Mouse (Mus musculus) erythroblast, adult 5-6 weeks (primary cell): ENCODE measurements around the gene Kif12. TPM values are rescaled to one million over a fixed set of nuclear protein-coding genes. Genes with fewer than 3 reads are reported as not detected.

Experiments
- ATAC-seq: replicated peaks from 2 replicates; pipeline ENCODE4 v1.8.0; 2016; ENCODE audit warnings: moderate number of reproducible peaks, mild to moderate bottlenecking, moderate TSS enrichment, inconsistent platforms; ENCODE audit not compliant: poor library complexity, low FRiP score, severe bottlenecking
- total RNA-seq, 2 experiments: library from RNA; stranded (forward) in 1 of 2; stranded (reverse) in 1 of 2; fragments of 150-400 nt in 1 of 2; fragments of 200-764, 138-1000 nt in 1 of 2; gene quantifications; 2 replicates each; pipeline versions ENCODE4 v1.2.3 to v1.2.4; 2015 to 2017; ENCODE audit warnings: low replicate concordance in 2 of 2

The Kif12 gene
- total RNA-seq (2015; ENCODE audit: low replicate concordance) (not detected in 2 replicates), total RNA-seq (2017; ENCODE audit: low replicate concordance) (not detected in 2 replicates)

GRCm38 (mm10) chr4:63171969-63172685, at the start of gene Kif12:
Kif12 (minus strand) TSS chr4:63172131.
- ATAC-seq: no peak

DNA sequence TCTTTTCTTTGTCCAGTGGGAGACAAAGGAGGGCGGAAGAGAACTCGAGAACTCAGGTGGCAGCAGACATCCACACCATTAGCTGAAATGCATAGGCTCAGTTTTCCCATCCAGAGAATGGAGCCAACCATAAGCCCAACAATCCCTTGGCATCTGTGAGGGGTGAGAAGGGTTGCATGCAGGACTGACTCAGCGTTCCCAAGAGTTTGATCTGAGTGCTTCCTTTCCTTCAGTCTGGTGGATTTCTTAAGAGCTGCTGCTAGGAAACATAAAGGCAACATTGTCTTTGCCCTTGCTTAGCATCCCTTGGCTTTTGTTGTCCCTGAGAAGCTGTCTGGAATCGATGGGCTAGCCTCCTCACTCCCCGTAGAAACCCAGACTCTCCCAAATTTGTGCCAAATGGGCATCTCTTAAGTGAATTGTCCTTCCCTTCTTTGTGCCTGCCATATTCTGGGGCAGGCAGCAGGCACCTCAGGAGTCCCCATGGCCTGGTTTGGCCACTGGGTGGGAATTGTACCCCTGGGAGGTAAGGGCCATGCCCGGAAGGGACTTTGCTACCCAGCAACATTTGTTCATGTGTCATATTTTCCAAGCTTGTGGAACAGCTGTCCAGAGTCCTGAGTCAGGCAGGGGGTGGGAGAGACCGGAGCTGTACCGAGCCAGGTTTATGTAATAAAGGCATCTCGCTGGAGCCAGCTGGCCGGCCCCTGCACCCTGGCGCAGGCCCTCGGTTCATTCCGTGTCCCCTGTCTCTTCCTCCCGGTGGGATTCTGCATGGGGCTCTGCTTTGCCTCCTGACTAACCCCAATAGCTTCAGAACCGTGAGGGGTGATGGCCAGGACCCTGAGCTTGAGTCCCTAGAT, 49.4 kb upstream of the Kif12 start:
- ATAC-seq: no peak

- ATAC-seq: no peak
Measured at GRCm38 (mm10) chr4:63219635-63220034, 47.7 kb upstream of the Kif12 start.

DNA sequence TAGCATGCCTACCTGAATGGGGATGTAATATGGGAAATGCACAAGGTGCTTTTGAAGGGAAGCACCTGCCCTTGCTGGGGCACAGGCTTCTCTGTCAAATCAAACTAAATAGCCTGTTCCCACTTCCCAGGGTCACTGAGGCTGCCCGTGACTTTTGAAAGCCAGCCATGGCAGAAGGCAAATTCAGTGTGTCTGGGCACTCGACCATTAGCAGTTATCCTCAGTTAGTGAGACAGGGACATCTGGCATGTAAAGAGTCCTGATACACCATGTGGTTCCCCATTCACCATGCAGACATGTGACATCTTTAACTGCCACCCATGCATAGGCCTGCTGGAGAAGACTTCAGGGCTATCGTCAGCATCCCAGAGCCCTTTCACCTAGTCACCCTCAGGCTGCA, 47.1 kb upstream of the Kif12 start:
- no peak for ATAC-seq

DNA sequence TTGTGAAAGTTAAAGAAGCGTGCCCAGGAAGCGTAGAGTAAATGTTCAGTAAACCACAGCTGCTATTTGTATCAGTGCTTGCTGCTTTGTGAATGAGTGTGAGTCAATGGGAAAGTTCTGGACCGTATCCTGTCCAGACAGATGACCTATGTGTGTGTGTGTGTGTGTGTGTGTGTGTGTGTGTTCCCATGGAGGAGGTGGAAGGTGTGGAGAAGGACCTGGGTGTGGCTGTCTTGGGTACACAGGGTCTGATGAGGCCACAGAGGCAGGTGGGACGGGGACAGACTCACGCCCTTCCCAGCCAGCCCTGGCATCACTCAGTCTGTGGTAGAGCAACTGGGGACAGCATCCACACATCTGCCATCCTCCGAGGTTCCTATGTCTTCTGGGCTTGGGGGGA, 45.6 kb upstream of the Kif12 start:
- no peak for ATAC-seq

- ATAC-seq: no peak
Measured at GRCm38 (mm10) chr4:63216566-63216965, 44.6 kb upstream of the Kif12 start.

GRCm38 (mm10) chr4:63215993-63216531, 44.1 kb upstream of the Kif12 start:
- no peak for ATAC-seq

DNA sequence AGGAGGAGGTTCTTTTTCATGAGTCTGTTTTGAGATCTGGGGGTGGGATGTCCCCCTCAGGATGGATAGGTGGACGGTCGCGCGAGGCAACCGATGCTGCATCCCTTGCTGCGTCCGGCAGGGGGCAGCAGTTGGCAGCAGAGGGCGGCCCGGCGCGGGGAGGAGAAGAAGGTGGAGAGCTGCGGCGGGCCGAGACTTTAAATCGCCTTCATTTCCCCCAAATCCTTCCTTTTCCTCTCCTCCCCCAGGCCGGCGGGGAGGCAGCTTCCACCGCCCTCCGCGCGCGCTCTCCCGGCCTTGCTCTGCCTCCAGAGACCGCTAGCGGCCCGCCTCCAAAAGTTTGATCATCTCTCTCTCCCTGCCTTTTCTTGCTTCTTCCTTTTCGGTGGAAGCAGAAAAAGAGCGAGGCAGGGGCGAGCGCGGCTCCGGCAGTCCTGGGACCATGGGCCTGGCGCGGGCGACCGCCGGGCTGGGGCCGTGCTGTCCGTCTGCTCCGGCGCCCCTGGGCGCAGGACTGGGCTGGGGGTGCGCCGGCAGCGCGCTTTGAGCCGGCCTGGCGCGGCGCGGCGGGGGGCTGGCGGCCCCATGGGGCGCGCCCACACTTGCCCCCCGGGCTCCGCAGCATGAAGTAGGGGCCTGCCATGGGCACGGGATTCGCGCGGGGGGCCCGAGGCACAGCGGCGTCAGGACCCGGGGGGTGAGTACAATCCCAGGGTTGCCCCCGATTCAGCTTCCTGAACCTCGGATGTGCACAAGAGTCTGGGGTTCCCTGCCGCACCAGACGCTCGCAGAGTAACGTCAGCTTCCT, 43.5 kb upstream of the Kif12 start:
- no peak for ATAC-seq

DNA sequence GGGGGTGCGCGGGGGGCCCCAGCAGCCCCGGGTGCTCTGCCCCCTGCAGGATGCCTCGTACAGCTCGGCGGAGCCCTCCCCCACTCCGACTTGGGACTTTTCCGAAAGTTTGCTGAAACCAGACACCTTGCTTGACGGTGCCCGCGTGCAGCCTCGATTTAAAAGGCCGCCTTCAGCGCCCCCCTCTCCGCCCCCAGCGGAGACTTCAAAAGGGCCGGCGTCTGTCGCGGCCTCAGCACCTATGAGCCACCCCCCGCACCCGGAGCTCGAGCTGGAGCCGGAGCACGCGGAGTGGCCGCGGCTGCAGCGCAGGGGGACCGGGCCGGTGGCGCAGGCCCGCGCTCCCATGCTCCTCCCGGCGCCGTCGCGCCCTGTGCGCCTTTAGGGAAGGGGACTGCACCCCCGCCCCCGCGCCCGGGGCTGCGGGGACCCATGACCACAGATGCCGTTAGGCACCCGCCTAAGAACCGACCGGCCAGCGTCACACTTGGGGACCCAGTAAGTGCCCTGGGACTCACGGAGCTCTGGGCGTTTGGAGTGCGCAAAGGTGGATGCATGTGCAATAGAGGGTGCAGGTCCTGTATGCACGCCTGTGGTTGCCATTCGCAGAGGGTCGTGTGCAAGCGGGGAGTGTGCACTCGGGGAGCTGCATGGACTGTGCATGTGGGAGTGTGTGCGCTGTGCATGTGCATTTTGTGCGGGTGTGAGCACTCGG, 42.1 kb upstream of the Kif12 start, which contains the start of gene Col27a1:
Gene Col27a1, plus strand, starts transcription at position 98 of the 715 bp plus-strand sequence.
- ATAC-seq: no peak

GRCm38 (mm10) chr4:63205583-63205982, 33.7 kb upstream of the Kif12 start:
- ATAC-seq: no peak

DNA sequence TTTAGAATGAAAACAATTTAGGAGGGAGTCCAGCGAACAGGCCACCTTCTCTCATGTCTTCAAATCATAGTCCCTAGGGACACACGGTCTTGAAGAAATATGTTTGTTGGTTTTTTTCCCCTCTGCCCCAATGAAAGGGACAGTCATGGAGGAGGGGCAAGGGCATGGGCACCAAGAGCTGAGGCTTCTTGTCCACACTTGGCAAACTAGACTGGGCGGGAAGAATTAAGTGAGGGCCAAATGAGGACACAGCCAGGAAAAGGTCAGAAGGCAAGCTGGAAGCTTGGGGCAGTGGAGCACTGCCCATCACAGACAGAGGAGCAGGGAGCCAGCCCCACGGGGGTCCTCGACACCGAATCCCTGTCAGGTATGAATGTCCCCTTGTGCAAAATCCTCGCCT, 31.9 kb upstream of the Kif12 start:
- no peak for ATAC-seq

- ATAC-seq: no peak
Measured at GRCm38 (mm10) chr4:63199366-63199765, 27.4 kb upstream of the Kif12 start.

DNA sequence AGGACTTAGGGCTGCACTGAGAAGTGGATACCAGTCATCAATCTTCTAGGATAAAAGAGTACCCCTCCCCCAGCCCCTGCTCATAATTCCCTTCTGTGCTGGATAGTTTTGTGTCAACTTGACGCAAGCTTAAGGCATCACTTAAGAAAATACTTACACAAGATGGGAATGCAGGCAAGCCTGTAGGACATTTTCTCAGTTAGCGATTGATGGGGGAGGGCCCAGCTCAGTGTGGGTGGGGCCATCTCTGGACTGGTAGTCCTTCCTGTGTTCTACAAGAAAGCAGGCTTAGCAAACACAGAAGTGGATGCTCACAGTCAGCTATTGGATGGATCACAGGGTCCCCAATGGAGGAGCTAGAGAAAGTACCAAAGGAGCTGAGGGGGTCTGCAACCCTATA, 22.4 kb upstream of the Kif12 start:
- ATAC-seq: no peak

DNA sequence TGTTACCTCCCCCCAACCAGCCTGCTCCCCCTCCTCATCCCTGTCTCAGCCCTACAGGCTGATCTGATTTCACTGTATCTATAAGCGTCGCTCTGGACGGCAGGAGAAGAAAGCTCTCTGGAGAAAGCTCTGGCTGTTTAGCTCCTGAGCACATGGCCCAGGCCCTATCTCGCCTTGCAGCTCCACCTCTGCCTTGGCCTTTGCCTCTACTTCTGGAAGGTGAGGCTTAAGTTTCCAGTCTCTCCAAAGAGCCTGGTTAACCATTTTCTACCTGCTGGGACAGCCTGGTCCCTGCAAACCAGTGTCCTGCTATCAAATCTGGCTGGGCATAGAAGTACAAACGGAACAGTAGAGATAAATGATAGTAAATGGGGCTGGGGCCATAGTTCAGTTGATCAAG, 19.7 kb upstream of the Kif12 start:
- ATAC-seq: no peak

DNA sequence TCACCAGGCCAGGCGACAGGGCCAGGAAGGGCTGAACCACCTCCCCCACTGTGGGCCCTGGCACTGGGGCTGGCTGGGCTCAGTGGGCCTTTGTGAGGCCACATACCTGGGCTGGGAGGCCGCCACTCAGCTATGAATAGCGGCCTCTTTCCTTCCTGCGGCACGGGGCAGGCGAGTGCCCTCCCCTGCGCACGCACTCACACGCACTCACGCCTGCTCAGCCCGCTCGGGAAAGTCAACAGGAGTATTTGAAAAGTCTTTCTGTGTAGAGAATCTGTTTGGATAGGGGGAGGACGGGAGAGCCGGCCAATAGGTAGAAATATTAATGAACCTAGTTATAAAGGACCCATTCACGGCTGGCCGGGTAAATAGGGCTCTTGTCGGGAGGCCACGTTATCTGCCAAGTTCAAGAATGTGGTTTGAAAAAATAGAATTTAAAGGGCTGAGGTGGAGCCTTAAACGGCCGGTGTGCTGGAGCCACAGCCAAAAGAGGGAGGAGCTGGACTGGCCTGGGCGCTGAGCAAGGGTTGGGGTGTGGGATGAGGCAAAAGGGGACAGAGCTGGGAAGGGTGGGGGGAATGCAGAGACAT, 14.4 kb upstream of the Kif12 start:
- ATAC-seq: no peak

DNA sequence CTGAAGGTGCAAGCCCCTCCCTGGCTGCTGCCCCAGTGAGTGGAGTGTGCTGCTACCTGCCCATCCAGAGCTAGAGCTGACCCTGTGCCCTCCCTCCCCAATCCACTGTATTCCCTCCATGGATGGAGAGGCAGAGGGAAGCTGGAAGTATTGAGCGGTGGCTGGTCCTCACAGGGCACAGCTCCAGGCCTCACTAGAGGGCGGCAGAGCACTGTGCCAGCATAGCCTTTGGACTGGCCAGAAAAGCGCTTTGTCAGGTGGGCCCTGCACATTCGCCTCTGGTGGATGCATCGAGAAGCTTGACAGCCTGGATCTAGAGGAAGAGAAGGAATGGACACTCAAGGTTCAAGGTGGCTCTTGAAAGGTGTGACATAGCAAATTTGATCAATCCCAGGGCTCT, 9.6 kb upstream of the Kif12 start:
- no peak for ATAC-seq

DNA sequence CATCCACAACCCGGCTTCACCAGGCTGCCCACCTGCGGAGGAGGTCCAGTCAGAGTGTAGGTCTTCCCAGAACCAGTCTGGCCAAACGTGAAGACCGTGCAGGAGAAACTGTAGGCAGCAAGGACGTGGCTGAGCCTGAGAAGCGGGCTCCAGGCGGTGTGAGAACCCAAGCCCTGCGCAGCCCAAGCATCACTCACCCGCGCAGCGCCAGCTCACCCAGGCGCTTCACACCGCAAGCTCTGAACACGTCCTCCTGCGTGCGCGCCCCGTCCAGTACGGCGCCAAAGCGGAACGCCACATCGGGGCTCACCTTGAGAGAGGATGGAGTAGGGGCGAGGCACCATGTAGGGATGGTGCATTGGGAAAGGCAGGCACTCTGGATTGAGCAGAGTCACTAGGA, 809 bp downstream of the Kif12 start:
- no peak for ATAC-seq

DNA sequence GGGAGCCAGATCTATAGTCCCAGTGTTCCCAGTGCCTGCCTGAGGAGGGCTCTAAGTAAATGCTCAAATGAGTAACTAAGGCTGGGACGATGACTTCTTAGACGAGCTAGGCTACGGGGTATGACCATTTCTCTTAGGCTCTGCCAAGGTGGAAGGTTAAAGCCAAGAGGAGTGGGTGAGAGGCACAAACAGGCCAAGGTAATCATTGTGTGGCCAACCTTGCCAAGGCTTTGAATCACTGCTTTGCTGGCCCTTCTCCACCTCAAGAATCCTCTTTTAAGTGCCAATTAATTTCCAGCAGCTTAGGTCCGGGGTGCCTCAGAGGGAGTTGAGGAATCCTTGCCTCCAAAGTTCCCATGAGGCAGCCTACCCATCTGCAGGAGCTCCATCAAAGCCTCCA, 1.9 kb downstream of the Kif12 start:
- no peak for ATAC-seq

GRCm38 (mm10) chr4:63166323-63166722, 5.6 kb downstream of the Kif12 start:
- no peak for ATAC-seq
